Mouse (Mus musculus) cerebellum, adult 8-10 months (tissue): ENCODE results near the gene Podn.
"Not testable (repeated sequence)": the region's sequence is repeated elsewhere in the genome, so short reads cannot be mapped to it uniquely, and the experiment has no call there.

Experiments
- DNase-seq: peaks from one replicate; pipeline ENCODE4 v3.0.0; 2022

Gene Podn

DNA sequence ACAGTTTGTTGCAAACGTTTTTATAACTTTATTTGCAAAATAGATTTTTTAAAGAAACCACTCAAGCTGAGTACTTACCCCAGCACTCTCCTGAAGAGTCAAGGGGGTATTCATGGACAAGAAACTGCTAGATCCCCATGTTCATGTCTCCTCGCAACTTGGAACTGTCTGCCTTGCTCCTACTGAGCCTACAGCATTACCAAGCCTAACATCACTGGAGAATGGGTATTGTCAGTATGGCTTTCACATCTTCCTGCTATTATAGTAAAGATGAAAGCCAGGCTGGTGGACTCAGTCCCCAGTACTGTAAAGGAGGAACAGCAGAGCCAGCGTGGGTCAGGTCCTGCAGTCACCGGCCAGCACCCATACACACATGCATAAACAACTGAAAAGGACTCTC, at the start of gene Podn:
TSS of gene Podn (minus strand) at position 101 of the 400 bp plus-strand sequence.
- no peak for DNase-seq

- DNase-seq = not testable (repeated sequence)
These were observed 49.3 kb upstream of the Podn start for GRCm38 (mm10) chr4:108145554-108145953.

DNA sequence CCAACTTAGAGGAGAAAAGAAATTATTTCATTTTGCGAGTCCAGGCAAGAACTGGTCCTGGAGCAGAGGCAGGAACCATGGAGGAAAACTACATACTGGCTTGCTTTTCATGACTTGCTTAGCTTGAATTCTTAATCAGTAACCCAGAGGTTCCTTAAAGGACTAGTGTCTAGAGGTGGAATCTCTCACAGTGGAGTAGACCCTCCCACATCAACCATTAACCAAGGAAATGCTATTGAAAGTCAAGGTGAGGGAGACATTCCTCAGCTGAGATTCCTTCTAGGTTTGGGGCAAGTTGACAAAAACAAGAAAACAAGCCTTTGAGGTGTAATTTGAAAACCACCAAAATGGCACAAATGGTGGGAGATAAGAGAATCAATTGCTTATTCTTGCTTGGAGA, 48.6 kb upstream of the Podn start, which contains the start of gene Scp2:
TSS of gene Scp2 (minus strand) at position 119 of the 400 bp plus-strand sequence.
- DNase-seq = no peak

DNA sequence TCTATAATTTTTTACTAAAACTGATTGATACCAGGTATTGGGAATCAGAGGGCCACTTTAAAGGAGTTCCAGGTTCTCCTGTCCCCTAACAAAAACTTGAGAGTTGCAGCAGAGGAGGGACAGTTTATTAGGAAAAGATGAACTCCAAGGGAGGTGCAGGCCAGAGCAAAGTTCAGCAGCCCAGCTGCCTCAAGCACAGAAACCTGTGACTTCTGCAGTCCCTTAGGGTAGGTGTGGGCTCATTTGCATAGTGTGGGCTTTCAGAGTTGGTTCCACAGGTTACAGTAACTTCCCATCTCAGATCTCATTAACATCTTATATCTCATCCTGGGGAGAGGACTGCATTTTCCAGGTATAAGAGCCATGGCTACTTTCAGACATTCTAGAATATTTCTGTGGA, 47.5 kb upstream of the Podn start:
- DNase-seq = no peak

DNA sequence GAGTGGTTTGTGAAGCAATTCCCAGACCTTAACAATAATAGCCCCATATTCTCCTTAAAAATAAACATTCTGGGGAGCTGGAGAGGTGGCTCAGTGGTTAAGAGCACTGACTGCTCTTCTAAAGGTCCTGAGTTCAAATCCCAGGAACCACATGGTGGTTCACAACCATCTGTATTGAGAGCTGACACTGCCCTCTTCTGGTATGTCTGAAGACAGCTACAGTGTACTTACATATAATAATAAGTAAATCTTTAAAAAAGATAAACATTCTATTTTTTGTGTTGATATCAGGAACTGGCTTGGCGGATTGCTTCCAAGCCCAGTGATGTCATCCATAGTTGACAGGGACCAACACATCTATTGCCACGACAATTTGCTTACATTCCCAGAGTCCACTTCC, 46.9 kb upstream of the Podn start:
- not testable (repeated sequence) for DNase-seq

GRCm38 (mm10) chr4:108136938-108137337, 40.7 kb upstream of the Podn start:
- DNase-seq = no peak

DNA sequence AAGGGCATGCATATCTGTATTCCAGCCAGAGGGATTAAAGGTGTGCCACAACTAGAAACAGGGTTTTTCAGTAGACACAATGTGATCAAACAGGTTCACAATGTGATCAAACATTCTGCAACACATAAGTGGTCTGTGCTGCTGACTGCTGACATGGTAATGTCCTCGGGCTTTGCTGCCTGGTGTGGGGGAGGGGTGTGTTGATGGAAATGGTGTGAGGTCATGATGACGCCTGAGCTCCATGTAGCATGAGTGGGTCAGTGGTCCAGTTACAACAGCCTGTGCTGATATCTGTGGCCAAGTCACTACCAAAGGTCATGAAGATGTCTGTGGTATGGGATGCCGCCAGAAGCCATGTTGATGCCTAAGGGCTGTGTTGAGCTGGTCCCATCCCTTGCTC, 34.2 kb upstream of the Podn start:
- no peak for DNase-seq

- no peak for DNase-seq
These were observed 32.1 kb upstream of the Podn start for GRCm38 (mm10) chr4:108128339-108128738.

GRCm38 (mm10) chr4:108127516-108127915, 31.3 kb upstream of the Podn start:
- DNase-seq = no peak

DNA sequence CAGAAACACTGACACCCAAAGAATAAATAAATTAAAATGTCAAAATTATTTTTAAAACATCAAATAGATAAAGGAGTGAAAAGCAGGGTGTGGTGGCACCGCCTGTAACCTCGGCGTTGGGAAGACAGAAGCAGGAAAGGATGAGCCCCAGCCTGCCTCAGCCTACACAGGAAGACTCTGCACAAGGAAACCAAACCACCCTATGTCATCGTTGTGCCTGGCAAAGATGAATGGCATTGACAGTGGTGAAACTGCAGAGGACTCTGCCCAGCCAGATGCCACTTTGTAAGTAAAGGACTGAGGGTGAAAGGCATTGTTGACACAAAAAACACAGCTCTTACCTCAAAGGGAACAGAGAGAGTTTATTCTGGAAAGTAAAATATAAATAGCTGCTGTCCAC, 30.0 kb upstream of the Podn start:
- DNase-seq = no peak

DNA sequence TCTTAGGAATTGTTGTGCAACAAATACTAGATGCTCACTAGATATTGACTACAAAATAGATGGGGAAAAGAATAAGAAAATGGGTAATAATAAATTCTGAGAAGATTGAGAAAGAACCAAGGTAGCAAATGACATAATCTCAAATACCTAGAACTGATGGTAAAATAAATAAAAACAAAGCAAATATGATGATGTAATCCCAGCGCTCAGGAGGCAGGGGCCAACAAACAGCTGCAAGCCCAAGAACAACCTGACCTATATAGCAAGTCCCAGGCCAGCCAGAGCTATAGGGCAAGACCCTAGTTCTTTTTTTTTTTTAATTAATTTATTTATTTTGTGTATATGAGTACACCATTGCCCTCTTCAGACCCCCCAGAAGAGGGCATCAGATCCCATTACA, 27.9 kb upstream of the Podn start:
- no peak for DNase-seq

- peak; percentile 95 for DNase-seq
These were observed 22.0 kb upstream of the Podn start for GRCm38 (mm10) chr4:108117924-108118876.

DNA sequence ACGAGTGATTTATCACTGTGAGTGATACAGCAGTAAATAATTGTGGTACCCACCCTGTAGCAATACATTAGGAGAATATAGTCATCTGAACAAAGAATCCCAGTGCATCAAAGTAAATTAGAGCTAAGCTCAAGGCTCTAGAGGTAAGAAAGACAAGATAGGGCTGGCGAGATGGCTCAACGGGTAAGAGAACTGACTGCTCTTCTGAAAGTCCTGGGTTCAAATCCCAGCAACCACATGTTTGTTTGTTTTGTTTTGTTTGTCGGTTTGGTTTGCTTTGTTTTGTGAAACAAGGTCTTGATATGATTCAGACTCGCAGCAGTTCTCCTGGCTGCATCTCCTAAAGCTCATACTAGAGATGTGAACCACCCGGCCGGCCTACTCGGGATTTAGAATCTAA, 21.2 kb upstream of the Podn start:
- peak; percentile 21 for DNase-seq

DNA sequence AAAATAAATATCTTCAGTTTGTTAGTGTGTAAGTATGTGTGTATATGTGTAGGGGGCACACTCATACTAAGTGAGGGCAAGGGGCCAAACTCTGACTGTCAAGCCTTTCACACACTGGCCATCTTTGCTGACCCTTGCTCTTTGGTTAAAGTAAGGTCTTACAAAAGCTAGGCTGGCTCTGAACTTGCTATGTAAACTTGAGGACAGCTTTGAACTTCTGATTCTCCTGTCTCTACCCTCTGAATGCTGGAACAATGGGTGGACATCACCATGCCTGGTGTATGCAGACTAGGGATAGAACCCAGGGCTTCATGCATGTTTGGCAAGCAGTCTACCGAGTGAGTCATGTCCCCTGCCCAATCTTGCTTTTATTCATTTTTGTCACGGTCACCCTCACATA, 20.2 kb upstream of the Podn start:
- no peak for DNase-seq

DNA sequence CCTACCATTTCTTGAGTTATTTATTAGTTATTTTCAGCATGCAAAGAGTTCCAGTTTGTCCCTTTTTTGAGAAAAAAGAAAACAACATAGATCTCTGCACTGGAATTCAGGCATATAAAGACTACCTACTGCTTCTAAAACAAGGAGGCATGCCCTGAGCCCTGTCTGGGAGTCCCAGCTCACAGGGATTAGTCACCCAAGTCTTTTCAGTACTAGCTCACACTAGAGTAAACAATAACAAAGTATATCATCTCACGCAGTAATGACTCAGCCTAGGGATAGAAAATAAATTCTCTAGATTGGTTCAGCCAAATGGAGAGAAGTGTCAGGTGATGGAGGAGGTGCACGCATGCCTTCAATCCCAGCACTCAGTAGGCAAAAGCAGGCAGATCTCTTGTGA, 14.5 kb upstream of the Podn start:
- DNase-seq = no peak

DNA sequence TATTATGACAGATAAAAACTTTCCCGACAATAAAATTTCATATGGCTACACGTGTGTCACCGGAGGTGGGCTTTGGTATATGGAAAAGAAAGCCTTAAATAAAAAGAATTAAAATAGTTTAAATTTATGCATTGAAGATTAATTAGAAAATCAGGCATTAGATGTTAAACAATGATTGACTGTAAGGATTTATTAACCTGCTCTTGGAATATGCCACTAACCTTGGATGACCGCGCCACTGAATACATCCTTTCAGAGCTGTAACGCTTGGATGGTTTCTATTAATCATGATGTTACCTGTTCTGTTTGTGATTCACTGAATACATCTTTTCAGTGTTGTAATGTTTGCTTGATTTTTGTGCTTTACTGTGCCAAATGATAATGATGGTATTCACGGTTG, 13.5 kb upstream of the Podn start:
- DNase-seq = no peak

GRCm38 (mm10) chr4:108092741-108093397, 3.4 kb downstream of the Podn start:
- no peak for DNase-seq

GRCm38 (mm10) chr4:108083993-108084392, 12.3 kb downstream of the Podn start:
- DNase-seq = no peak

GRCm38 (mm10) chr4:108083032-108083735, 13.1 kb downstream of the Podn start:
- DNase-seq = no peak

DNA sequence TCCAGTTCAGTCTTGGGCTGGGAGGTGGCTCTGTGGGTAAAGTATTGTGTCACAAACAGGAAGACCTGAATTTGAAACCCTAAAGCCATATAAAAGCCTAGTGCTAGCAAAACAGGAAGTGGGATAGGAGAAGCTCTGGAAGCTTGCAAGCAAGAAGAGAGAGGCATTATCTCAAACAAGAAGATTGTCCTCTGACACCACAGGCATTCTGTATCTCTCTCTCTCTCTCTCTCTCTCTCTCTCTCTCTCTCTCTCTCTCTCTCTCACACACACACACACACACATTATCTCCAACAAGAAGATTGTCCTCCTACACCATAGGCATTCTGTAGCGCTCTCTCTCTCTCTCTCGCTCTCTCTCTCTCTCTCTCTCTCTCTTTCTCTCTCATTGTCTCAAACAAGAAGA, 13.8 kb downstream of the Podn start:
- DNase-seq = no peak

GRCm38 (mm10) chr4:108080876-108081275, 15.4 kb downstream of the Podn start:
- no peak for DNase-seq

GRCm38 (mm10) chr4:108079762-108080161, 16.5 kb downstream of the Podn start:
- DNase-seq = no peak

DNA sequence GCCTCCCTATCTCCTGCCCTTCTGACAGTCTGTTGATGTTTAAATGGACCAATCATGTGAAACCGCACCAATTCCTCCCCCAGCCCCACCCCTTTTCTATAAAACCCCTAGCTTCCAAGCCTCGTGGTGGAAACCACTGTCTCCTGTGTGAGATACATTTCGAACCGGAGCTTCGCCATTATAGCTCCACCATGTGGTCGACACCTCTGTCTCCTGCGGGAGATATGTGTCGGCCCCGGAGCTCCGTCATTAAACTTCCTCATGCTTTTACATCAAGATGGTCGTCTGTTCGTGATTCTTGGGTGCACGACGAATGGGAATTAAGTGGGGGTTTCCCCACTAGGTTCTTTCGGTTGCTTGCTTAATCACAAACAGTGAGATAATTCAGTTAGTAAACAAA, 17.1 kb downstream of the Podn start:
- not testable (repeated sequence) for DNase-seq
